Mouse (Mus musculus): ENCODE data around the gene Gprc5a. TPM values are rescaled to one million over a fixed set of nuclear protein-coding genes. Genes with fewer than 3 reads are reported as not detected.

Gprc5a gene
- polyA plus RNA-seq, 1 experiment from 2014 or later: 2.5 TPM

- Histone ChIP-seq H3K36me3 (no peaks in the 10 kb centered on the region), H3K9ac (no peak overlapping the region), H3K27me3 (no peaks in the 10 kb centered on the region), H3K4me2 (replicated peaks) (no peak overlapping the region), H3K27ac (no peak overlapping the region), H3K9me3 (no peaks in the 10 kb centered on the region), H3K4me3 (no peak overlapping the region), H3K4me1 (0 out of 2 replicates have a peak, but pooled peaks cover 4% of the 10 kb centered on the region)
- ATAC-seq (ENCODE audit: low FRiP score, low read depth): no peak
- 13% methylated on average over 7 of the region's 7 CpGs for WGBS
Observed at GRCm38 (mm10) chr6:135112411-135113113, 47.1 kb downstream of the Gprc5a start.

- Histone ChIP-seq H3K9me3 (no peaks in the 10 kb centered on the region), H3K4me3 (no peak overlapping the region), H3K36me3 (no peaks in the 10 kb centered on the region), H3K9ac (no peak overlapping the region), H3K4me1 (0 out of 2 replicates have a peak, but pooled peaks cover 4% of the 10 kb centered on the region), H3K27me3 (no peaks in the 10 kb centered on the region), H3K27ac (no peak overlapping the region), H3K4me2 (replicated peaks) (no peak overlapping the region)
- ATAC-seq (ENCODE audit: low FRiP score, low read depth): no peak
- WGBS: 18% methylated on average over 6 of the region's 6 CpGs
Observed at GRCm38 (mm10) chr6:135113114-135113436, 47.6 kb downstream of the Gprc5a start.

GRCm38 (mm10) chr6:135116479-135116878, 51.0 kb downstream of the Gprc5a start:
- H3K4me1 ChIP-seq: 0 out of 2 replicates have a peak, but pooled peaks cover 4% of the 10 kb centered on the region
- WGBS: 89% methylated on average over 8 of the region's 8 CpGs
- H3K9me3 ChIP-seq: no peaks in the 10 kb centered on the region
- H3K4me2 ChIP-seq (replicated peaks): no peak overlapping the region
- no peak overlapping the region for H3K9ac ChIP-seq
- H3K36me3 ChIP-seq: no peaks in the 10 kb centered on the region
- ATAC-seq (ENCODE audit: low FRiP score, low read depth): no peak
- H3K4me3 ChIP-seq: no peak overlapping the region
- no peaks in the 10 kb centered on the region for H3K27me3 ChIP-seq
- H3K27ac ChIP-seq: no peak overlapping the region

- no peak within 1 kb of the TSS for H3K27ac ChIP-seq
- H3K27me3 ChIP-seq: no peaks in the 10 kb centered on the region
- no peak within 1 kb of the TSS for H3K9ac ChIP-seq
- H3K4me3 ChIP-seq: no peak within 1 kb of the TSS
- WGBS: 86% methylated on average over 5 of the region's 5 CpGs
- H3K36me3 ChIP-seq: no peaks in the 10 kb centered on the region
- ATAC-seq (ENCODE audit: low FRiP score, low read depth): no peak
- H3K9me3 ChIP-seq: no peaks in the 10 kb centered on the region; the same call in 1 of the 2 replicates
- 0 out of 2 replicates have a peak, but pooled peaks cover under 1% of the 10 kb centered on the region for H3K4me1 ChIP-seq
- H3K4me2 ChIP-seq (replicated peaks): no peak within 1 kb of the TSS
Observed at GRCm38 (mm10) chr6:135118183-135118582, 52.7 kb downstream of the Gprc5a start, which contains the start of gene Gprc5d. Gene Gprc5d, minus strand, starts transcription at chr6:135118283.

- WGBS: 50% methylated on average over 5 of the region's 5 CpGs
- no peak overlapping the region for H3K4me2 ChIP-seq (replicated peaks)
- ATAC-seq (ENCODE audit: low FRiP score, low read depth): no peak; the same call in 1 of the 2 replicates
Observed at GRCm38 (mm10) chr6:135124755-135125380, 59.4 kb downstream of the Gprc5a start.

GRCm38 (mm10) chr6:135133086-135133485, 67.6 kb downstream of the Gprc5a start:
- H3K4me3 ChIP-seq: no peak overlapping the region
- H3K27me3 ChIP-seq: no peaks in the 10 kb centered on the region
- H3K4me2 ChIP-seq (replicated peaks): no peak overlapping the region
- no peak overlapping the region for H3K9ac ChIP-seq
- no peaks in the 10 kb centered on the region for H3K9me3 ChIP-seq
- 84% methylated on average over 7 of the region's 7 CpGs for WGBS
- H3K4me1 ChIP-seq: peaks cover 18% of the 10 kb centered on the region
- no peak overlapping the region for H3K27ac ChIP-seq
- H3K36me3 ChIP-seq: no peaks in the 10 kb centered on the region
- ATAC-seq (ENCODE audit: low FRiP score, low read depth): no peak

More at GRCm38 (mm10) chr6:135124755-135125380, 59.4 kb downstream of the Gprc5a start:
- Histone ChIP-seq H3K9me3 (no peaks in the 10 kb centered on the region; the same call in 1 of the 2 replicates), H3K4me1 (no peaks in the 10 kb centered on the region), H3K27me3 (no peaks in the 10 kb centered on the region), H3K4me3 (no peak overlapping the region), H3K27ac (no peak overlapping the region), H3K36me3 (no peaks in the 10 kb centered on the region), H3K9ac (no peak overlapping the region)

- 90% methylated on average over 9 of the region's 9 CpGs for WGBS
- H3K4me3 ChIP-seq: no peak overlapping the region
Observed at GRCm38 (mm10) chr6:135133486-135133885, 68.0 kb downstream of the Gprc5a start.

More at GRCm38 (mm10) chr6:135133486-135133885, 68.0 kb downstream of the Gprc5a start:
- Histone ChIP-seq H3K36me3 (no peaks in the 10 kb centered on the region), H3K9ac (no peak overlapping the region), H3K27me3 (no peaks in the 10 kb centered on the region), H3K27ac (no peak overlapping the region), H3K4me1 (peaks cover 21% of the 10 kb centered on the region), H3K9me3 (no peaks in the 10 kb centered on the region), H3K4me2 (replicated peaks) (no peak overlapping the region)
- ATAC-seq (ENCODE audit: low FRiP score, low read depth): no peak

Other genes with a start within 250 kb of the Gprc5a start
- gene Crebl2, start 235.5 kb upstream of the Gprc5a start, polyA plus RNA-seq (2015; fragmentation: Nextera tagmentation; extraction: Ambion mirVana): 2.6 and 3.0 TPM in 2 replicates
- 7.3 and 8.2 TPM in 2 replicates for gene Gpr19, start 167.1 kb upstream of the Gprc5a start, polyA plus RNA-seq (2015; fragmentation: Nextera tagmentation; extraction: Ambion mirVana)
- gene Cdkn1b, start 145.2 kb upstream of the Gprc5a start, polyA plus RNA-seq (2015; fragmentation: Nextera tagmentation; extraction: Ambion mirVana): 20.4 and 22.3 TPM in 2 replicates
- gene Apold1, start 83.9 kb upstream of the Gprc5a start, polyA plus RNA-seq (2015; fragmentation: Nextera tagmentation; extraction: Ambion mirVana): 4.4 and 5.0 TPM in 2 replicates
- 120 and 123 TPM in 2 replicates for gene Ddx47, start 54.0 kb upstream of the Gprc5a start, polyA plus RNA-seq (2015; fragmentation: Nextera tagmentation; extraction: Ambion mirVana)
- gene Gprc5d, start 52.6 kb downstream of the Gprc5a start, polyA plus RNA-seq (2015; fragmentation: Nextera tagmentation; extraction: Ambion mirVana): not detected in 2 replicates
- gene Fam234b, start 132.3 kb downstream of the Gprc5a start, polyA plus RNA-seq (2015; fragmentation: Nextera tagmentation; extraction: Ambion mirVana): 27.0 and 30.3 TPM in 2 replicates
- gene Hebp1, start 132.4 kb downstream of the Gprc5a start, polyA plus RNA-seq (2015; fragmentation: Nextera tagmentation; extraction: Ambion mirVana): 9.4 and 10.2 TPM in 2 replicates
- gene Gsg1, start 188.7 kb downstream of the Gprc5a start, polyA plus RNA-seq (2015; fragmentation: Nextera tagmentation; extraction: Ambion mirVana): 0.86 and 1.0 TPM in 2 replicates
- 0.25 TPM in 1 of 2 replicates, not detected in the other for gene Pbp2, start 244.8 kb downstream of the Gprc5a start, polyA plus RNA-seq (2015; fragmentation: Nextera tagmentation; extraction: Ambion mirVana)

All from limb, embryonic 13.5 days (tissue).